Mouse (Mus musculus): ENCODE measurements at regions not wholly inside any gene's neighbourhood (a gene's known extent, or its start where the extent isn't known, plus 50 kb on each side); places are given as distances from the start of the nearest gene placed in this dataset.

GRCm38 (mm10) chr19:15790620-15791263 lies 156.4 kb downstream of the Psat1 start:
- no peak for TF ChIP-seq POLR2A (IDR thresholded peaks at IDR 0.05; ENCODE audit: low read depth, low read length)
- TF ChIP-seq CTCF (IDR thresholded peaks at IDR 0.05; ENCODE audit: extremely low read depth, insufficient read length, insufficient replicate concordance, low read depth, low read length), result no peak
